Comparison of ENCODE assay signal across 11 mouse cellular contexts in genomic region chr16:33917390-33917789, GRCm38 (mm10). TPM values are rescaled to one million over a fixed set of nuclear protein-coding genes. Genes with fewer than 3 reads are reported as not detected.
A peak's percentile ranks its signal among the peaks of the same experiment; 100 is the strongest.
DNase-seq lines count a peak whose midpoint lies in the region; ATAC-seq and TF ChIP-seq lines count a peak whose summit lies in the region.
"Had no signal": no experiment of that assay in that cellular context is flagged by ENCODE, and none has a peak within 500 bp of the region (broad histone marks: within the 10 kb centered on the region; RNA-seq: fewer than 3 reads in every experiment).

No protein-coding gene starts in this region.

- H3K9ac ChIP-seq in liver, embryonic 11.5 days (ENCODE audit: low read depth, low read length): no peak overlapping the region
- H3K9ac ChIP-seq: forebrain, postnatal 0 days; midbrain, embryonic 13.5 days had no signal

- H3K27me3 ChIP-seq in liver, embryonic 11.5 days (replicated peaks; ENCODE audit: control insufficient read depth, insufficient read depth, low read length): no peaks in the 10 kb centered on the region
- H3K27me3 ChIP-seq: midbrain, embryonic 13.5 days had no signal

- TF ChIP-seq POLR2A in embryonic fibroblast, embryonic 13.5 days (IDR thresholded peaks at IDR 0.05; ENCODE audit: low read depth, low read length): no peak

- H3K4me2 ChIP-seq in liver, embryonic 11.5 days: no peak overlapping the region
- H3K4me2 ChIP-seq: midbrain, embryonic 13.5 days had no signal

- no peak for TF ChIP-seq CTCF in gastrocnemius, adult 2 months (IDR thresholded peaks at IDR 0.05)
- TF ChIP-seq CTCF in embryonic fibroblast, embryonic 13.5 days (IDR thresholded peaks at IDR 0.05; ENCODE audit: borderline replicate concordance, insufficient read depth, low read length): no peak

- no peak overlapping the region for H3K4me3 ChIP-seq in gastrocnemius, adult 2 months
- H3K4me3 ChIP-seq in liver, embryonic 11.5 days (ENCODE audit: low read depth, low read length): no peak overlapping the region
- no peak overlapping the region for H3K4me3 ChIP-seq in embryonic fibroblast, embryonic 13.5 days (ENCODE audit: insufficient read depth, low read length)
- no peak overlapping the region for H3K4me3 ChIP-seq in macrophage (ENCODE audit: inconsistent target)
- H3K4me3 ChIP-seq: midbrain, embryonic 13.5 days had no signal

- peaks cover 19% of the 10 kb centered on the region for H3K4me1 ChIP-seq in liver, embryonic 11.5 days (replicated peaks; ENCODE audit: control insufficient read depth, insufficient read depth, low read length)
- H3K4me1 ChIP-seq in embryonic fibroblast, embryonic 13.5 days (ENCODE audit: control insufficient read depth, insufficient read depth, low read length): peaks cover 29% of the 10 kb centered on the region

- peak overlapping the region; percentile 77 for H3K27ac ChIP-seq in gastrocnemius, adult 2 months
- H3K27ac ChIP-seq in liver, embryonic 11.5 days (ENCODE audit: low read depth, low read length): peak overlapping the region; percentile 8; the same call in 1 of the 2 replicates
- peak overlapping the region; percentile 57 for H3K27ac ChIP-seq in embryonic fibroblast, embryonic 13.5 days (ENCODE audit: insufficient read depth, low read length)
- H3K27ac ChIP-seq in macrophage: peak overlapping the region; percentile 93
- H3K27ac ChIP-seq: midbrain, embryonic 13.5 days had no signal

- WGBS in liver, embryonic 11.5 days: 58% methylated on average over 5 of the region's 5 CpGs
- 61% methylated on average over 5 of the region's 5 CpGs for WGBS in macrophage (ENCODE audit: missing documents)

- no peaks in the 10 kb centered on the region for H3K9me3 ChIP-seq in liver, embryonic 11.5 days (ENCODE audit: control insufficient read depth, low read length)
- H3K9me3 ChIP-seq: midbrain, embryonic 13.5 days had no signal

- intact Hi-C loops in gastrocnemius, adult 2 months (cut with DNase I): no loop called here

- no peak for ATAC-seq in liver, embryonic 11.5 days (replicated peaks; ENCODE audit: low FRiP score)
- no peak for ATAC-seq in cerebellum, adult (ENCODE audit: insufficient number of reproducible peaks, low FRiP score, low TSS enrichment)

- peaks cover 12% of the 10 kb centered on the region; the same call in 1 of the 2 replicates for H3K79me2 ChIP-seq in macrophage (ENCODE audit: inconsistent target)

- H3K36me3 ChIP-seq in liver, embryonic 11.5 days (ENCODE audit: control insufficient read depth, insufficient read depth, low read length): peaks cover 5% of the 10 kb centered on the region; the same call in 1 of the 2 replicates
- H3K36me3 ChIP-seq in macrophage (ENCODE audit: inconsistent target): peaks cover 18% of the 10 kb centered on the region; the same call in 1 of the 2 replicates
- H3K36me3 ChIP-seq: midbrain, embryonic 13.5 days had no signal

- peak; percentile 50 for DNase-seq in gastrocnemius, adult 2 months
- no peak for DNase-seq in gastrocnemius, postnatal 25 days
- DNase-seq in liver, embryonic 11.5 days (ENCODE audit: low spot score): no peak
- DNase-seq in liver: no peak
- no peak for DNase-seq in right cerebral cortex, adult 18-20 months
- DNase-seq: B cell, adult 2 months had no signal

RNA-seq across cellular contexts. Expression of gene Umps, which starts 49.4 kb away (rescaled TPM):
- total RNA-seq in gastrocnemius, adult 2 months (2021): 1 to 10 TPM; 5.3 to 7.3 TPM
- total RNA-seq in gastrocnemius, postnatal 25 days (2021): 1 to 10 TPM; 4.8 to 5.9 TPM
- polyA plus RNA-seq in liver, embryonic 11.5 days (2014; fragmentation: Nextera tagmentation; extraction: Ambion mirVana): 104 and 110 TPM in 2 replicates
- 23.3 and 25.5 TPM in 2 replicates for polyA plus RNA-seq in embryonic fibroblast, embryonic 13.5 days (2011; ENCODE audit: insufficient read length, low read depth, missing spikeins)
- total RNA-seq in macrophage (2018; cell fraction: chromatin; rRNA removed): 10 to 100 TPM in 2 of 26 experiments, 1 to 10 TPM in 20, under 1 TPM in 4; 0.51 to 13.5 (median 3.7) TPM
- total RNA-seq in macrophage (2018; cell fraction: cytosol; rRNA removed): 10 to 100 TPM in 19 of 26 experiments, 1 to 10 TPM in 7; 6.9 to 17.3 (median 12.8) TPM
- 10 to 100 TPM in 4 of 26 experiments, 1 to 10 TPM in 22; 2.0 to 17.8 (median 4.3) TPM for total RNA-seq in macrophage (2018; cell fraction: nucleus; rRNA removed)
- 11.6 to 23.0 TPM (median 12.1 TPM) in 3 replicates for polyA plus RNA-seq in macrophage (2018)

Comparison
In these comparisons a context has a peak if more than half of its experiments do, and no peak if none do; other contexts are left out.
1. H3K27ac ChIP-seq: peak in every context shown above with its lines; median percentile 93 in macrophage; 77 in gastrocnemius, adult 2 months; 57 in embryonic fibroblast, embryonic 13.5 days; 8 in liver, embryonic 11.5 days.